Mouse (Mus musculus) brain, embryonic 14.5 days (tissue): Measurements from ENCODE around the gene Gm45713. TPM values are rescaled to one million over a fixed set of nuclear protein-coding genes. Genes with fewer than 3 reads are reported as not detected.
"Not testable (repeated sequence)": the region's sequence is repeated elsewhere in the genome, so short reads cannot be mapped to it uniquely, and the experiment has no call there.

Experiments used
- DNase-seq: peaks from one replicate; pipeline ENCODE4 v3.0.0-alpha.2; 2011; ENCODE audit warnings: low read depth
- CTCF ChIP-seq: fragments of 200-500 bp; IDR thresholded peaks from 2 replicates; pipeline ENCODE4 v1.5.1; 2012; ENCODE audit warnings: inconsistent platforms, mild to moderate bottlenecking, moderate library complexity, borderline replicate concordance; ENCODE audit not compliant: insufficient read depth, insufficient read length; ENCODE audit errors: extremely low read depth
- POLR2A ChIP-seq: fragments of 200-500 bp; IDR thresholded peaks from 2 replicates; pipeline ENCODE4 v1.6.1; 2012; ENCODE audit warnings: mild to moderate bottlenecking, inconsistent platforms, borderline replicate concordance; ENCODE audit not compliant: poor library complexity, insufficient read depth, insufficient read length, severe bottlenecking; ENCODE audit errors: extremely low read depth
- polyA plus RNA-seq: library from polyadenylated mRNA; depleted of rRNA; stranded (reverse); fragments of >200 nt; gene quantifications from 2 replicates; pipeline ENCODE4 v1.2.3, GENCODE M21; 2012

The Gm45713 gene
- polyA plus RNA-seq, 1 experiment, result 0.31 TPM

DNA sequence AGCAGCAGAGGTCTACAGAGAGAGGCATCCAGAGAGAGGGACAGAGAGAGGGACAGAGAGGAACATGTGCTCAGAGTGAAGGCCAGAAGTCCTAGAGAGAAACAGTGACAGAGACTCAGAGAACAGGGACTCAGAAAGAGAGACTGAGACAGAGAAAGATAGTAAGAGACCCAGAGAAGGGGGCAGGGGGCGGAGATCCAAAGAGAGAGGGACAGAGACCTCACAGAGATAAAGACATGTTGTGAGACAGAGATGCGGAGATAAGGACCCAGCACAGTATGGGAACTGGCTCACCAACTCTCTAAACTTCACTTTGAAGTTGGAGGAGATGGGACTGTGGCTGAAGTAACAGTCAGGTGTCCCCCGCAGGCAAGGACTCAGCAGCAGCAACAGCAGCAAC is 661 bp downstream of the Gm45713 start:
- no peak for TF ChIP-seq CTCF
- TF ChIP-seq POLR2A, result no peak
- DNase-seq, result no peak

DNA sequence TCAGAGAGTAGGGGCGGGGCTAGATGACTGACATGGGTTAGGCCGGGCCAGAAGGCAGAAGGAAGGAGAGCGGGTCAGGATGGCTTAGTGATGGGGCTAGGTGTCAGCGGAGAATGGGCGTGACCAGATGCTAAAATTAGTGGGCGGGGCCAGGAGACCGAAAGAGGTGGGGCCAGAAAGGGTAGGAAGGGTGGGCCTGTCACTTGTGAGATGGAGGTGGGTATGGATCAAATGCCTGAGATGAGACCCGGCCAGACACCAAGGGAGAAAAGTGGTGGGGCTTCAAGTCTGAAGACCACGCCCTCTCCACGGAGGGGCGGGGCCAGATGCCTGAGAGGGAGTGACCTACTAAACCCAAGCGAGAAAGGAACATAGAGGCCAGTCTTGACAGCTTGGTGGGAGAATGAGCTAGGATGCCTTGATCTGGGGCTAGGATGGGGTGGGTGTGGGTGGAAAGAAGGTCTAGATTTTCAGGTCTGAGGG is 1.4 kb downstream of the Gm45713 start:
- TF ChIP-seq POLR2A (no peak), CTCF (no peak)
- no peak for DNase-seq

DNA sequence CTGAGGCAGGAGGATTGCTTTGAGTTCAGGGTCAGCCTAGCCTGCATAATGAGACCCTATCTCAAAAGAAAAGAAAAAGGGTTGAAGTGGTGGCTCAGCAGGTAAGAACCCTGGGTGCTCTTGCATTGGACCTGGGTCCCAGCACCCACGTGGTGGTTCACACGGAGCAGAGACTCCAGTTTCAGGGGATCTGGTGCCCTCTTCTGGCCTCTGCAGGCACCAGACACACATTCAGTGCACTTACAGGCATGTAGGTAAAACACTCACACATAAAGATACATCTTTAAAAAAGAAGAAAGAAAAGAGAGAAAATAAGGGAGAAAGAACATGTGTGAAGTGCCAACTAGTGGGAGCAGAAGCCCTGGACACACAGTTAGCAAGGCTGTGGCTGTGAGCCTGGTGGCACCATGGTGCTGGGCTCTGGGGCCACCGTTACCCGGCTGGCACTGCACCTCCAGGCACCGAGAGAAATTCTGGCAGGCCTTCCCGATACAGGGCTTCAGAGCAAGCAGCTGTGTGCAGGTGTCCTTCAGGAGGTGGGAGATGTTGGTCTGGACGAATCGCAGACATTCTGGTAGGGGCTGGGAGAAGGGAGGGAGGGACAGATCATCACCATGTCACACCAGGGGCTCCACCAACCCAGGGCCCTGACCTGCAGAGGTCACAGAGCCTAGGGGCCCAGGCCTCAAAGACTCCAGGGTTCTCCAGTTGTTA is 2.4 kb downstream of the Gm45713 start:
- no peak for DNase-seq
- TF ChIP-seq POLR2A (no peak), CTCF (no peak)

DNA sequence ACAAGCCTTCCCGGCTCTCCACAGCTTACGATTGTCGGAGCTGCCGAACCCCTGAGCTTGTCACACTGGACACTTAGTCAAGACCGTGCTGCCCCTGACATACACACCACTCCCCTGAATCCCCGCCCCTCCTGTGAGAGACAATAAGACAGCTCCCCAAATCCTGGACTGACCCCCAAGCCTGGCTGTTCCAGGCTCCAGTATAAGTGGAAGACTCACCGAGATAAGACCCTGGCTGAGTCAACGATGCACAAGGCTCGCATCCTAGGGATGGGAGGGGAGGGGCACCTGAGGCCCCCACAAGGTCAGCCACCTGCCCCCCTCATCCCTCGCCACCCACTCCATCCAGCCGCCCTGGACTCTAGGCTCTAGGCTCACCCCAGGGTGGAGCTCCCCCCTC is 4.2 kb downstream of the Gm45713 start:
- no peak for DNase-seq
- TF ChIP-seq CTCF, result no peak
- no peak for TF ChIP-seq POLR2A

DNA sequence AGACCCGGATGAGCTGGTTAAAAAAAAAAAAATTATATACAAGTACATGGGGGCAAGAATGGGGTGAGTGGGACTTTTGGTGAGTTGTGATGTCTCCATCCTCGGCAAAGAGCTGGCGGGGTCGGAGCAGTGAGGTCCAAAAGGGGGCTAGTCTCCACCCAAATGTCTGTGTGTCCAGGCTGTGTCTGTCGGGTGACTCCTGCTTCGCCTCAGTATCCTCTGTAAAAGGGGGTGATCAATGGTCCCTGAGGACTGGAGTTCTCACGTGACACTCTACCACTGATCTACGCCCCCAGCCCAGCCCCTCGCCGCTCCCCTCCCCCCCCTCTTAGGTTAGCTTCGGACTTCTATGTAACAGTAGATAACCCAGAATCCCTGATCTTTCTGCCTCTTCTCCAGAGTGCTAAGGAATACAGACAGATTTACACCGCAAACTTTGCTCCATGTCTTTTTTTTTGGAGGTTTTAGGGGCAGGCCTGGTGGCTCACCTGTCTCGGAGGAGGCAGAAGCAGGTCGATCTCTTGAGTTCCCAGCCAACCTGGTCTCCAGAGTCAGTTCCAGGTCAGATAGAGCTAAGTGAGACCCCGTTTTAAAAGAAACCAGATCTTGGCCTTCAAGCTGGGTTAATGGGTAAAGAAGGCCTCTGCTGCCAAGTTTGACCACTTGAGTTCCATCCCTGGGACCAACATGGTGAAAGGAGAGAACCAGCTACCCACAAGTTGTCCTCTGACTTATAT is 6.1 kb downstream of the Gm45713 start:
- TF ChIP-seq POLR2A (no peak), CTCF (no peak)

DNA sequence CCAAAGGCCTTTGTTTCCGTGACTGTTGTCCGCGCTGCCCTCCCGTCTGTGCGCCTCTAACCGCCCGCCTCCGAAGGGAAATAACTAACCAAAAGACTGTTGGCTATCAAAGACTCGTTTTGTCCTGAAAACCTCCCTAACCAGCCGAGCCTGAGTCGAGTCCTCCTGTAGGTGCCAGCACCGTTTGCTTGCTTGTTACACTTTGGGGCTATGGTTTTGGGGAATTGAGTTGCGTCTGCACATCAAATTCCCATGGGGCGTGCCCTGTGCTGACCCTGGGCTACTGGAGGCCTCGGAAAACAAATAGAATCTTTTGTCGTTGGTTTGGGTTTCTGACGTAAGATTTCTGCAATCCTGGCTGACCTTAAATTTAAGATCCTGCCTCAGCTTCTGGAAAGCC is 6.7 kb downstream of the Gm45713 start:
- TF ChIP-seq CTCF, result no peak
- TF ChIP-seq POLR2A, result no peak
- DNase-seq, result no peak

More for the DNA sequence above, 6.1 kb downstream of the Gm45713 start:
- DNase-seq, result no peak

DNA sequence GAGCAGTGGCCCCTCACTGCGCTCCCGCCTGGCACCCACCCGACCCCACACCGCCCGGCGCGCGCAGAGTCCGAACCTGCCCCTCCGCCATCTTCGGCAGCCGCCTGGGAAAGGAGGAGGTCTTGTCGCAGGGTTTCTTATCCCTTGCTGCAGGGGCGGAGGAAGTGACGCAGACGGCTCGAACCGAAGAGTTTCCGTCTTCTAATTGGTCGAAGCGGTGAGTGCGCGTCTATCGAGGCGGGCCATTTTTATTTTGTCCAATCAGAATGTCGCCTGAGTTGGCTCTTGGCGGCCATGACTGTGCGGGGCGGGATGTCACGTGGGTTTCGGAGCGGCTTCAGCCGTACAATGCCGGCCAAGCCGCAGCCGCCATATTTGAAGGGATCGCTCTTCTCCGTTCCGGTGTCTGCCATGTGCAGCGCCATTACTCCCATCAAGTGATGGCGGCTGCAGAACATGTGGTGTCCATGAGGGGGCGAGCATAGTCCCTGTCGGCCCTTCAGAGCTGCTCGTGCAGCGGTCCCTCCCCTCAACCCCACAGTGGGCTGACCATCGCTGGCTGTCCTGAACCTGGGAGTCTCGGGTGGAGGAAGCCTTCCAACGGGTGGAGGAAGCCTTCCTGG is 7.3 kb downstream of the Gm45713 start, which contains the start of gene Rpl13a:
Gene Rpl13a, minus strand, starts transcription at position 138 of the 623 bp plus-strand sequence.
- peak; percentile 100 for DNase-seq
- TF ChIP-seq CTCF (peak; percentile 74), POLR2A (peak; percentile 95)

DNA sequence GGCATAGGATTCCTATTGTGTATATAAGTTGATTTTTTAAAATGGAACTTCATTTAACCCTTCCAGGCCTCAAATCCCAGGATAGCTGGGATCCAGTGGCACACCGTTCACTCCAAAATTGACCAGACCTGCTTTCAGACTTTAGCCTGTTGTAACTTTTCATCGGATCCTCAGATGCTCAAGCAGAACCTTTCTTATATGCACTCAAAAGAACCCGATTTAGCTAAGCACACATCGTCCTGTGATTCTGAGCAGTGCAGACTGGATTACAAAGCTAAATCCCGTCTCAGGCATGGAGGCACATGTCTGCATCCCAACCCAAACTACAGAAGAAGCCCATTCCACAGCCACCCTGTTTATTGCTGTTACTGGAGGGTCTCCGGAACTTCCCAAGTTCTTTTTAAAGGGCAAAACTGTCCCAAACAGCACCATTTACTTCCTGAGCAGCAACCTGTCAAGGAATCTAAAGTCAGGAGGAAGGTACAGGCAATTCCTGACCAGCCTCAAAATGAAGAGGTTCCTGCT is 8.3 kb downstream of the Gm45713 start:
- no peak for DNase-seq
- TF ChIP-seq POLR2A, result no peak
- TF ChIP-seq CTCF, result no peak

DNA sequence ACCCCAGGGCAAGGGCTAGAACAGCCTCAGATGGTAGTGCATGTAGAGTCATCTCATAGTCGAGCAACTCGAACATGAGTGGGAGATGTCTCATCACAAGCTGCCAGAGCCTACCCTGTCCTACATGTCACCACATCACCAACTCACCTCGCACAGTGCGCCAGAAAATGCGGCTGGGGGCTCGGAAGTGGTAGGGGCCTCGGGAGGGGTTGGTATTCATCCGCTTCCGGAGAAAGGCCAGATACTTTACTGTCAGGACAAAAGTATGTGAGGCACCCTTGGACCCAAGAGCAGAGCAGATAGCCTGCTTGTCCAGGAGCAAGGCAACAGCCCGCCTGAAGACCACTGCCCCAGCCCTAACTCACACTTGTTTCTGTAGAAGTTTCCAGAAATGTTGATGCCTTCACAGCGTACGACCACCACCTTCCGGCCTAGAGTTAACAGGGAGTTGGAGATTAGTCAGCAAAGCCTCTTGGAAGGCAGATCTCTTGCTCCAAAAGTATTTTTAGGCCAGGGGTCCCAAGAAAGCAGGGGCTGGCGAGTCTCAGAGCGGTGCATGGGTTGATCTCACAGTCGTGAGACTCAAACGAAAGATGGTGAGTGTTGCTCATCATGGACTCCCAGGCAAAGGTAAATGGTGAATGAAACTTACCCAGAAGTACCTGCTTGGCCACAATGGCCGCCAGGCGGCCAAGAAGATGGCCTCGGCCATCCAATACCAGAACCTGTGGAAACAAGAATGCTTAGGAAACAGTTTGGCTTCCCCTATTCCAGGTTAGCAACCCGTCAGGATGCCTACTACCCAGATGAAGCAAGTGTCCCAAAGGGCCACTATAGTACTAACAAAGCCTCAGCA is 9.0 kb downstream of the Gm45713 start:
- TF ChIP-seq CTCF (peak; percentile 42; the same call in 1 of the 2 replicates), POLR2A (no peak)
- DNase-seq, result no peak

DNA sequence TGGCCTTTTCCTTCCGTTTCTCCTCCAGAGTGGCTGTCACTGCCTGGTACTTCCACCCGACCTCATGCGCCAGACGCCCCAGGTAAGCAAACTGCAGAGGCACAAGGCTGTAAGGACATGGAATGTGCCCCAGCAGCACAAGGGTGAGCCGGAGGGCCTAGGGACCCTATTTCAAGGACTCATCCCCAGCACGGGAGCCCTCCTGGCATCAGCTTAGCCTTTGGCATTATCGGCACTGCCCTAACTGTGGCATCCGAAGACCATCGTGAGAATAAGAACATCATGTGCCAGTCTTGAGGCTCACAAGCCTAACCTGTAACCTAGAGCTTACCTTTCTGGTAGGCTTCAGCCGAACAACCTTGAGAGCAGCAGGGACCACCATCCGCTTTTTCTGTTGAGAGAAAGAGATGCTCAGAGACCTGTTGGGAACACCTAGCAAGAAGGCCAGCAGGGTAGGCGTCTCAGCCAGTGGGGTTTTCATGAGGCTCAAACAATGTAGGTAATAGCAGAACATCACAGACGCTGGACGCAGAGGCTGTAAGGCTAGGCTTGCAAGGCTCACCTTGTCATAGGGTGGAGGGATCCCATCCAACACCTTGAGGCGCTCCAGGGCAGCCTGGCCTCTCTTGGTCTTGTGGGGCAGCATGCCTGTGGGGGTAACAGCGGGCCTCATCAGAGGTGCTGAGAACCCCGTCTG is 9.7 kb downstream of the Gm45713 start:
- DNase-seq, result no peak
- no peak for TF ChIP-seq POLR2A
- no peak for TF ChIP-seq CTCF

DNA sequence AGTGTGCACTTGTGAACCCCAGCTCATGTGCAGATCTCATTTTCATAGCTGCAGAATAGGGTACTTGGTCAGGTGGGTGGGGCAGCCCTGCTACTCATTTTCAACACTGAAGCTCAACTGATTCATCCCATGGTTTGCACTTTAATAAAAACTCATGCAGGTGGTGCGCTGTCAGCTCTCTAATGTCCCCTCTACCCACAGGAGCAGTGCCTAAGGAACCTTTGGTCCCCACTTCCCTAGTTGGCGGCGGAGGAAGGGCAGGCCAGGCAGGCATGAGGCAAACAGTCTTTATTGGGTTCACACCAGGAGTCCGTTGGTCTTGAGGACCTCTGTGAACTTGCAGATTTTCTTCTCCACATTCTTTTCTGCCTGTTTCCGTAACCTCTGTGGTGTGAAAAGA is 10.4 kb downstream of the Gm45713 start:
- not testable (repeated sequence) for DNase-seq
